Mouse (Mus musculus) embryonic facial prominence, embryonic 11.5 days (tissue): ENCODE data around the gene Tspan18. TPM values are rescaled to one million over a fixed set of nuclear protein-coding genes. Genes with fewer than 3 reads are reported as not detected.
A peak's percentile ranks its signal among the peaks of the same experiment; 100 is the strongest.

Experiments
- ATAC-seq: fragments of 200-750 bp; cut with Nextera tagmentation; replicated peaks from 2 replicates; pipeline ENCODE4 v1.8.0; 2017; ENCODE audit warnings: low read depth; ENCODE audit not compliant: insufficient number of reproducible peaks, low FRiP score, low TSS enrichment
- DNase-seq: peaks from one replicate; pipeline ENCODE4 v3.0.0-alpha.2; 2015; ENCODE audit warnings: low spot score
- H3K27ac ChIP-seq: fragments of 300-500 bp; sonication (generic); replicated peaks from 2 replicates; pipeline ENCODE4 v1.5.1; 2014; ENCODE audit warnings: mild to moderate bottlenecking, low read depth, low read length, control low read depth
- H3K27me3 ChIP-seq: fragments of 300-500 bp; sonication (generic); 2 replicates; pipeline ENCODE4 v1.6.1; 2014; ENCODE audit warnings: mild to moderate bottlenecking, low read length, moderate library complexity, mixed read lengths; ENCODE audit not compliant: control insufficient read depth, insufficient read depth
- H3K36me3 ChIP-seq: fragments of 300-500 bp; sonication (generic); replicated peaks from 2 replicates; pipeline ENCODE4 v1.6.1; 2014; ENCODE audit warnings: low read depth, mild to moderate bottlenecking, low read length, moderate library complexity, mixed read lengths; ENCODE audit not compliant: control insufficient read depth, insufficient read depth
- H3K4me1 ChIP-seq: fragments of 300-500 bp; sonication (generic); 2 replicates; pipeline ENCODE4 v1.6.1; 2014; ENCODE audit warnings: low read length, mixed read lengths; ENCODE audit not compliant: control insufficient read depth, insufficient read depth
- H3K4me2 ChIP-seq: fragments of 300-500 bp; sonication (generic); 2 replicates; pipeline ENCODE4 v1.6.1; 2014; ENCODE audit warnings: low read depth, mild to moderate bottlenecking, control low read depth, low read length, moderate library complexity
- H3K4me3 ChIP-seq: fragments of 300-500 bp; sonication (generic); 2 replicates; pipeline ENCODE4 v1.5.1; 2014; ENCODE audit warnings: low read depth, low read length, control low read depth
- H3K9ac ChIP-seq: fragments of 300-500 bp; sonication (generic); replicated peaks from 2 replicates; pipeline ENCODE4 v1.6.1; 2014; ENCODE audit warnings: mild to moderate bottlenecking, control low read depth, low read length
- H3K9me3 ChIP-seq: fragments of 300-500 bp; sonication (generic); replicated peaks from 2 replicates; pipeline ENCODE4 v1.6.1; 2016; ENCODE audit warnings: mild to moderate bottlenecking, low read length, inconsistent platforms, mixed read lengths; ENCODE audit not compliant: control insufficient read depth
- WGBS: fragments of 180-500 bp; shearing (Covaris S2); extraction: QIAGEN DNeasy Blood & Tissue Kit; methylation state at CpG from one replicate; pipeline ENCODE4 v1.1.7; 2014; 5-methylcytosine and 5-hydroxymethylcytosine counted together
- polyA plus RNA-seq: library from polyadenylated mRNA; unstranded; fragments of >200 nt; fragmentation: Nextera tagmentation; extraction: Ambion mirVana; gene quantifications from 2 replicates; pipeline ENCODE4 v1.2.1, GENCODE M21; 2014

Tspan18 gene
- polyA plus RNA-seq, 1 experiment from 2014 or later, result 21.6 TPM

DNA sequence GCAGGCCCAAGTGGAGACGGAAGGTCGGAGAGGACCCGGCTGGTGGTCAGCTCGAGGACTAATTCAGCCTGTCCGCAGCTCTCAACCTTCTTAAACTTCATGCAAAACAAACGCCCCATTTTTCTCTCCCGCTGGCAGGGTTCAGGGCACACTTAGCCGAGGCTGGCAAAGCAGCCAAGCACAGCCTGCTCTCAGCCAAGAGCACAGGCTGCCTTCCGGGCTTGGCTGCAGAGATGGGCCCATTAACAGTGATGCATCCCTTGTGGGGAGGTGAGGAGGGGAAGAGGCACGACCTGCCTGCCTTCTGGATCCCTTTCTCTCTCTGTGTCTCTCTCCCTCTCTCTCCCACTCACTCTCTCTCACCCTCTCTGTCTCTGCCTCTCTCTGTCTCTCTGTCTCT is 118.5 kb downstream of the Tspan18 start:
- 75% methylated on average over 10 of the region's 10 CpGs for WGBS
- H3K27ac ChIP-seq, result no peak overlapping the region

DNA sequence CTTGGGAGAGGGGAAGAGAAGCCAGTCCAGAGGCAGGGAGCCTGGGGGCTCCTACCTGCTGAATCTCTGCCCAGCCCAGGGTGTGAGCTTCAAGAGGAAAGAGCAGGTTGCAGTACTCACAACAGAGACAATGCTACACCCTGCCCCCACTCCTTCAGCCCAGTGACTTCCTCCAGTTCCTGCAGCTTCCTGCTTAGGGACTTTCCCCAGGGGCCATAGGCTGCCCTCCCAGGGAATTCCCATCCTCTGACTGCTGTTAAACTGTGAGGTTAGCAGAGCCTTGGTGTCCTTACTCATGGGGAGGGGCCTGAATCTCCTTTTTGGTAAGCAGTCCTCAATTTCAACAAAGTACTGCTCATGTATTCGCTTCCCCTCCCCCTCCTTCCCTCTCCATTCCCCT is 120.1 kb downstream of the Tspan18 start:
- no peak overlapping the region for H3K9ac ChIP-seq
- no peak for DNase-seq
- H3K36me3 ChIP-seq, result no peaks in the 10 kb centered on the region
- H3K27me3 ChIP-seq, result no peaks in the 10 kb centered on the region
- no peaks in the 10 kb centered on the region for H3K9me3 ChIP-seq
- H3K27ac ChIP-seq, result no peak overlapping the region
- no peak overlapping the region for H3K4me3 ChIP-seq
- peaks cover 4% of the 10 kb centered on the region for H3K4me1 ChIP-seq
- 63% methylated on average over 1 of the region's 1 CpGs for WGBS
- H3K4me2 ChIP-seq, result no peak overlapping the region
- no peak for ATAC-seq

More for the DNA sequence above, 118.5 kb downstream of the Tspan18 start:
- no peak overlapping the region for H3K4me2 ChIP-seq
- H3K9ac ChIP-seq, result no peak overlapping the region
- no peaks in the 10 kb centered on the region for H3K36me3 ChIP-seq
- no peak for DNase-seq
- H3K9me3 ChIP-seq, result no peaks in the 10 kb centered on the region
- ATAC-seq, result no peak
- peaks cover 4% of the 10 kb centered on the region for H3K4me1 ChIP-seq
- H3K4me3 ChIP-seq, result no peak overlapping the region
- no peaks in the 10 kb centered on the region for H3K27me3 ChIP-seq

DNA sequence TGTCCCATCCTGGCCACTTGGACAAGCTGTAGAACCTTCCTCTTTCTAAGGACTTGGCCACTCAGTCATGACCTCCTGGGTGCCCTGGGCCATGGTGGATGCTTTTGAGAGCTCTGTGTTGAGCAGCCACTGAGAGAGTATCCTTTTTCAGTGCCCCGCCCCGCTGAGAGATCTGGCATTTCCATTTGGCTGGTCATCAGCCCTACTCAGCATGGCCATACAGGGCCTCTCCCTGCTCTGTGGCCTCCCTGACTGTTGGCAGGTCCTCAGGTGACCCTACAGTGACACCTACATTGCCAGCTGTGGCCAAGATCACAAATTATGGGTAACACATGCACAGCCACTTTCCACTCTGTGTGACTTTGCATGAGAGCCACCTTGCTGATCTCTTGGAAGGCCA is 121.4 kb downstream of the Tspan18 start:
- H3K36me3 ChIP-seq, result no peaks in the 10 kb centered on the region
- 87% methylated on average over 2 of the region's 2 CpGs for WGBS
- no peak overlapping the region for H3K4me2 ChIP-seq
- no peak overlapping the region for H3K27ac ChIP-seq
- no peak overlapping the region for H3K4me3 ChIP-seq
- DNase-seq (no peak), ATAC-seq (no peak)
- no peak overlapping the region for H3K9ac ChIP-seq
- no peaks in the 10 kb centered on the region for H3K27me3 ChIP-seq
- peaks cover 4% of the 10 kb centered on the region for H3K4me1 ChIP-seq
- no peaks in the 10 kb centered on the region for H3K9me3 ChIP-seq

DNA sequence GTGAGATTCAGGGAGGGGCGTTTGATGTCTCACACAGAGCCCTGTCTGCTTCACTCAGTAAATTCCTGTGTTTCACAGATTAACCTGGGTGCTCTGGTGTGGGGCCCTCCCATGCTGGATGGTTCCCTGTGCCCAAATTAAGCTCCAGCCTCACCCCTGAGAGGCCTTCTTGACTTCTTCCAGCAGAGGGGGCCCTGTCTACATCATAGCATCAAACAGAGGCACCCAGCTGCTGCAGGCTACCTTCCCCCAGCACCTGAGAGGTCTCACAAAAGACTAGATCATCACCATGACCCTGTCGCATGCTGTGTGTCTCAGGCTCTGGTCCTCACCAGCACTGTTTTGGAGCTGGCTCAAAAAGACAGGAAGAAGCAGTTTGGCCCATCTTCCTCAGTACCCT is 121.9 kb downstream of the Tspan18 start:
- no peaks in the 10 kb centered on the region for H3K27me3 ChIP-seq
- DNase-seq (no peak), ATAC-seq (no peak)
- H3K27ac ChIP-seq, result no peak overlapping the region
- H3K36me3 ChIP-seq, result no peaks in the 10 kb centered on the region
- H3K9me3 ChIP-seq, result no peaks in the 10 kb centered on the region
- 46% methylated on average over 2 of the region's 2 CpGs for WGBS
- H3K9ac ChIP-seq, result no peak overlapping the region
- no peak overlapping the region for H3K4me3 ChIP-seq
- H3K4me1 ChIP-seq, result peaks cover 4% of the 10 kb centered on the region
- no peak overlapping the region for H3K4me2 ChIP-seq

DNA sequence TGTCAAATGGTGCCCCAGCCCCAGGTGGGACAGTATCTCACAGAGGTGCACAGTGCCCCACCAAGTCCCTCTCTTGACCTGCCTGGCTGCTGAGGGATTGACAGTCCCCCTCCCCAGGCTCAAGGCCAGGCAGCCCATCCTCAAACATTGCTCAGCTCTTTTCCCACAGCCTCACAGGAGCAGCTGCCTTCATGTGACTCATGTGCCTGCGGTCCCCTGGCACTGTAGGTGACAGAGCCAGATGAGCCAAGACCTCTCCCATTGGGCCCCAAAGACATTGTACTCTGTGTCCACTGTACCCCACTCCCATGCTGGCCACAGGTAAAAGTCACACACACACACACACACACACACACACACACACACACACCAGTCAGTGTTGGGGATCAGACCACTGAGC is 128.2 kb downstream of the Tspan18 start:
- no peak overlapping the region for H3K9ac ChIP-seq
- H3K36me3 ChIP-seq, result no peaks in the 10 kb centered on the region
- 88% methylated on average over 1 of the region's 1 CpGs for WGBS
- H3K4me3 ChIP-seq, result no peak overlapping the region
- DNase-seq (no peak), ATAC-seq (no peak)
- H3K4me2 ChIP-seq, result no peak overlapping the region
- no peaks in the 10 kb centered on the region for H3K27me3 ChIP-seq
- no peaks in the 10 kb centered on the region for H3K4me1 ChIP-seq
- no peaks in the 10 kb centered on the region for H3K9me3 ChIP-seq
- no peak overlapping the region for H3K27ac ChIP-seq

DNA sequence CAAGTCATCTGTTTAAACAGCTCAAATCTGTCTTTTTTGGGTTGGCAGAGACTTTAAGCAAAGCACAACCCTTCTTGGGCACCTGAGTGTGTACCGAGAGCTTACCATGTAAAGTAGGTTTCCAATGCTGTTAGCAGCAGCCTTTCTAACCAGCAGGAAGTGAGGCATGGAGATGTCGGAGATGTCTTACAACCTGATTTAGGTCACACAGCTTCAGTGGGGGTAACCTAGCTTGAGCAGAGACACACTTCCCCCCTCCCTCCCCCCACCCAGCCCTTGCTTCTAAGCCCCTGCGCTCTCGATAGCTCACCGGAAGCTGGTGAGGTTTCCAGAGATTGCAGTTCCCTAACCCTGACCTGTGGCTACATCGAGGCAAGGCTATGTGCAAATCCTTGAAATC is 129.7 kb downstream of the Tspan18 start:
- Histone ChIP-seq H3K4me2 (no peak overlapping the region), H3K4me1 (0 out of 2 replicates have a peak, but pooled peaks cover 2% of the 10 kb centered on the region), H3K9me3 (no peaks in the 10 kb centered on the region), H3K36me3 (no peaks in the 10 kb centered on the region), H3K9ac (no peak overlapping the region), H3K27me3 (no peaks in the 10 kb centered on the region), H3K4me3 (no peak overlapping the region), H3K27ac (no peak overlapping the region)
- DNase-seq (no peak), ATAC-seq (no peak)
- 85% methylated on average over 6 of the region's 6 CpGs for WGBS

DNA sequence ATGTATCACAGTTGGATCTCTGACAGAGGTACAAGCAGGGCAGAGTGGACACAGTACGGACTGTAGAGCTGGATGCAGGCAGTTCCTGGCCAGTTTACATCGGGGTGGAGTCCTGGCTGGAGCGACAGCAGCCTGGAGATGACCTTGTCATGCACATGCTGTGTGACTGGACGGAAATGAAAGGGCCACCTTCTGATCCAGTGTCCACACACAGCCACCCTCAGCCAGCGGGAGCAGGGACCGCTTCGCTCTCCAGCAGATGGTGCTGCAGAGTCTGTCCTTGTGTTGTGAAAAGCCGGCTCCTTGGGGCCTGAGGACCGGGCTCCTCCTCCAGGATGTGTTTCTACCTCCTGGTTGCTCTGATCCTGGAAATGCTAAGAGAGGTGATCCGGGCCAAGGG is 130.6 kb downstream of the Tspan18 start:
- H3K36me3 ChIP-seq, result no peaks in the 10 kb centered on the region

DNA sequence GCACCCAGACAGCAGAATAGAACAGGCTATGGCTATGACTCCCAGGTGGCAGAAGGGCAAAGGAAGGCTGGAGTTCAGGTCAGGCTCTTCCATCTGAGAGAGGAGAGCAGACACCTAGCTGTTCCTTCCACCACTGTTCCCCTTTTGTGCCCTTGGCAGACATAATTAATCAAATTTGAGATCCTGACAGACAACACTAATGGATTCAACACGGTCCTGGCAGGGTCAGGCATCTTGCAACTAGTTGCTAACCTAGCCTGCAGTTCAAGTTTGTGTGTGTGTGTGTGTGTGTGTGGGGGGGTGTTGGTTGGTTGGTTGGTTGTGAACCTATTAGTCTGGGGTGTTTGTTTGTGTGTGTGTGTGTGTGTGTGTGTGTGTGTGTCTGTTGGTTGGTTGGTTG is 131.5 kb downstream of the Tspan18 start:
- H3K36me3 ChIP-seq, result no peaks in the 10 kb centered on the region
- DNase-seq (no peak), ATAC-seq (no peak)
- 0 out of 2 replicates have a peak, but pooled peaks cover 2% of the 10 kb centered on the region for H3K4me1 ChIP-seq
- H3K9ac ChIP-seq, result no peak overlapping the region
- no peaks in the 10 kb centered on the region for H3K27me3 ChIP-seq
- H3K4me3 ChIP-seq, result no peak overlapping the region
- H3K9me3 ChIP-seq, result no peaks in the 10 kb centered on the region
- no peak overlapping the region for H3K27ac ChIP-seq
- no peak overlapping the region for H3K4me2 ChIP-seq
- 42% methylated on average over 1 of the region's 1 CpGs for WGBS

More for the DNA sequence above, 130.6 kb downstream of the Tspan18 start:
- WGBS, result 15% methylated on average over 10 of the region's 10 CpGs
- Histone ChIP-seq H3K27me3 (no peaks in the 10 kb centered on the region), H3K9me3 (no peaks in the 10 kb centered on the region), H3K4me3 (no peak overlapping the region), H3K4me1 (0 out of 2 replicates have a peak, but pooled peaks cover 2% of the 10 kb centered on the region), H3K4me2 (no peak overlapping the region), H3K9ac (no peak overlapping the region), H3K27ac (no peak overlapping the region)
- peak; percentile 74 for DNase-seq
- ATAC-seq, result peak; percentile 20
